Mouse (Mus musculus) kidney, embryonic 15.5 days (tissue): ENCODE data around the gene Eif4e2. TPM values are rescaled to one million over a fixed set of nuclear protein-coding genes. Genes with fewer than 3 reads are reported as not detected.

ENCODE experiments used
- ATAC-seq: fragments of 200-750 bp; cut with Nextera tagmentation; replicated peaks from 2 replicates; pipeline ENCODE4 v1.8.0; 2017; ENCODE audit warnings: moderate TSS enrichment; ENCODE audit not compliant: low FRiP score
- H3K27ac ChIP-seq: fragments of 300-500 bp; sonication (generic); 2 replicates; pipeline ENCODE4 v1.5.1; 2015; ENCODE audit warnings: mild to moderate bottlenecking, inconsistent platforms
- H3K27me3 ChIP-seq: fragments of 300-500 bp; sonication (generic); 2 replicates; pipeline ENCODE4 v1.6.1; 2015; ENCODE audit warnings: inconsistent platforms
- H3K36me3 ChIP-seq: fragments of 300-500 bp; sonication (generic); 2 replicates; pipeline ENCODE4 v1.6.1; 2015; ENCODE audit warnings: inconsistent platforms
- H3K4me1 ChIP-seq: fragments of 300-500 bp; sonication (generic); 2 replicates; pipeline ENCODE4 v1.6.1; 2015; ENCODE audit warnings: inconsistent platforms
- H3K4me2 ChIP-seq: fragments of 300-500 bp; sonication (generic); 2 replicates; pipeline ENCODE4 v1.6.1; 2015; ENCODE audit warnings: moderate library complexity, mild to moderate bottlenecking, inconsistent platforms
- H3K4me3 ChIP-seq: fragments of 300-500 bp; sonication (generic); replicated peaks from 2 replicates; pipeline ENCODE4 v1.5.1; 2015; ENCODE audit warnings: mild to moderate bottlenecking, inconsistent platforms
- H3K9ac ChIP-seq: fragments of 300-500 bp; sonication (generic); 2 replicates; pipeline ENCODE4 v1.6.1; 2015; ENCODE audit warnings: mild to moderate bottlenecking, inconsistent platforms
- H3K9me3 ChIP-seq: fragments of 300-500 bp; sonication (generic); replicated peaks from 2 replicates; pipeline ENCODE4 v1.6.1; 2016; ENCODE audit warnings: inconsistent platforms
- WGBS: fragments of 180-500 bp; shearing (Covaris S2); methylation state at CpG from one replicate; pipeline ENCODE4 v1.1.7; 2015; ENCODE audit warnings: mixed read lengths; 5-methylcytosine and 5-hydroxymethylcytosine counted together
- polyA plus RNA-seq: library from polyadenylated mRNA; unstranded; fragments of >200 nt; fragmentation: Nextera tagmentation; extraction: Ambion mirVana; gene quantifications from 2 replicates; pipeline ENCODE4 v1.2.1, GENCODE M21; 2015

The Eif4e2 gene
- polyA plus RNA-seq, 1 experiment from 2014 or later, result 164 TPM

DNA sequence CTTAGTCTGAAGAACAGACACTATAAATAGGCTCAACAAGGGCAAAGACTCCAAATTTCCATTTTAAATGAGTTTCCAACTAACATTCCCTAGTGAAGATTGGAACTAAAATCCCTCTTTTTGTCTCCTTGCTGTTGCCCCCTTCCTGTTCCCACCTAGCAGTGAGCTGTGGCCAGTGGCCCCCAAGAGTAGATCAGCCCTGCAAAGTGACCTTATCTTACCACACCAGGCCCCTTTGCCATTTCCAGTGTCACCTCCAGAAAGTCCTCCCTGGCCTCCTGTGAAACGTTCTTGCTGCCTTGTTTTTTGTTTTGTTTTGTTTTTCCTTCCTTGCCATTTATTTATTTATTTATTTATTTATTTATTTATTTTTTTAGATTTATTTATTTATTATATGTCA lies 31.7 kb downstream of the Eif4e2 start:
- Histone ChIP-seq H3K36me3 (no peaks in the 10 kb centered on the region), H3K27me3 (no peaks in the 10 kb centered on the region), H3K9ac (no peak overlapping the region), H3K4me2 (no peak overlapping the region), H3K4me3 (no peak overlapping the region), H3K4me1 (peaks cover 3% of the 10 kb centered on the region; the same call in 1 of the 2 replicates), H3K27ac (no peak overlapping the region), H3K9me3 (no peaks in the 10 kb centered on the region)
- 38% methylated on average over 1 of the region's 1 CpGs for WGBS
- no peak for ATAC-seq

GRCm38 (mm10) chr1:87245929-87246815 lies 32.5 kb downstream of the Eif4e2 start:
- Histone ChIP-seq H3K9me3 (no peaks in the 10 kb centered on the region), H3K9ac (no peak overlapping the region), H3K27ac (no peak overlapping the region), H3K4me2 (peak overlapping the region; percentile 45; the same call in 1 of the 2 replicates), H3K27me3 (no peaks in the 10 kb centered on the region), H3K36me3 (no peaks in the 10 kb centered on the region), H3K4me3 (peak overlapping the region; percentile 11; the same call in 1 of the 2 replicates), H3K4me1 (peaks cover 3% of the 10 kb centered on the region; the same call in 1 of the 2 replicates)
- WGBS, result 24% methylated on average over 22 of the region's 22 CpGs
- peak; percentile 93 for ATAC-seq

GRCm38 (mm10) chr1:87252040-87252609 lies 38.4 kb downstream of the Eif4e2 start:
- Histone ChIP-seq H3K9ac (no peak overlapping the region), H3K4me1 (no peaks in the 10 kb centered on the region), H3K27me3 (peaks cover 8% of the 10 kb centered on the region), H3K27ac (no peak overlapping the region), H3K36me3 (no peaks in the 10 kb centered on the region), H3K4me2 (no peak overlapping the region), H3K4me3 (no peak overlapping the region), H3K9me3 (no peaks in the 10 kb centered on the region)
- 65% methylated on average over 5 of the region's 5 CpGs for WGBS
- no peak for ATAC-seq

DNA sequence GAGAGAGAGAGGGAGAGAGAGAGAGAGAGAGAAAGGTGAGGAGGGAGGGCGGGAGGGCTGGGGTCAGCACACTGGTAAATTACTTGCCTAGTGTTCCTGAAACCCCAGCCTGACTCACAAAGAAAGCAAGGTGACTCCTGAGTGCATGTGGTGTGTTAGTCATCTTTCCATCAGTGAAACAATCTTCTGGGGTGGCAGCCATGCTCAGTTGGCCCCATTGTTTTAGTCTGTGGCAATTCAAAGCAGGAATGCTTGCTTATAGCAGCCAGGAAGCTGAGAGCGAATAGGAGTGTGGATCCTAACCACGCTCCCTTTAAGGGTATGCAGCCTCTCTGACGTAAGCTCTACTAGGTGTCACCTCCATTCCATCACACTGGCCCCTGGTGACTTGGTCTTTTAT lies 41.5 kb downstream of the Eif4e2 start:
- H3K4me3 ChIP-seq, result no peak overlapping the region
- peaks cover 36% of the 10 kb centered on the region for H3K27me3 ChIP-seq
- H3K9ac ChIP-seq, result no peak overlapping the region
- H3K9me3 ChIP-seq, result no peaks in the 10 kb centered on the region
- H3K36me3 ChIP-seq, result no peaks in the 10 kb centered on the region
- H3K4me1 ChIP-seq, result 0 out of 2 replicates have a peak, but pooled peaks cover 6% of the 10 kb centered on the region
- no peak for ATAC-seq
- 68% methylated on average over 4 of the region's 4 CpGs for WGBS
- H3K27ac ChIP-seq, result no peak overlapping the region
- H3K4me2 ChIP-seq, result no peak overlapping the region

GRCm38 (mm10) chr1:87257691-87258090 lies 44.0 kb downstream of the Eif4e2 start:
- no peaks in the 10 kb centered on the region for H3K36me3 ChIP-seq

DNA sequence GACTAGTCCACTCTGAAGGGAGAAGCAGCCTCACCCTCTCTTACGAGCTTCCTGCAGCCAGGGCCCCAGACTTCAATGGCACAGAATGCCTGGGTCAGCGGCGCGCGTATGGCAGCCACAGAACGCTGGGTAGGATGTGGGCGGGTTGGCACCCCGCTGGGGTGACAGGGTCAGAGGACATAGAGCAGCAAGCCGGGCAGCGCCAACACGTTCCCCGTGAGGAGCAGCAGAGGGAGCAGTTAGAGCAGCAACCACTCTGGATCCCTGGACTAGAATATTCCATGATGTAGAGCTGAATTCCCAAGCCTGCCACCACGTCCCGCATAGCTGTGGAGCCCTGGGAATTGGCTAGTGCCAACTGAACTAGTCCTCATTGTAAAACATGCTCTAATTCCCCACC lies 44.8 kb downstream of the Eif4e2 start:
- no peaks in the 10 kb centered on the region for H3K9me3 ChIP-seq
- no peak overlapping the region for H3K27ac ChIP-seq
- no peak overlapping the region for H3K9ac ChIP-seq
- H3K4me3 ChIP-seq, result no peak overlapping the region
- H3K27me3 ChIP-seq, result peaks cover 69% of the 10 kb centered on the region
- H3K36me3 ChIP-seq, result no peaks in the 10 kb centered on the region
- WGBS, result 10% methylated on average over 14 of the region's 14 CpGs
- ATAC-seq, result no peak
- H3K4me1 ChIP-seq, result peaks cover 10% of the 10 kb centered on the region; the same call in 1 of the 2 replicates
- H3K4me2 ChIP-seq, result peak overlapping the region; percentile 27; the same call in 1 of the 2 replicates

More at GRCm38 (mm10) chr1:87257691-87258090, 44.0 kb downstream of the Eif4e2 start:
- no peak overlapping the region for H3K27ac ChIP-seq
- H3K4me1 ChIP-seq, result 0 out of 2 replicates have a peak, but pooled peaks cover 6% of the 10 kb centered on the region
- H3K9ac ChIP-seq, result no peak overlapping the region
- H3K9me3 ChIP-seq, result no peaks in the 10 kb centered on the region
- H3K27me3 ChIP-seq, result peaks cover 61% of the 10 kb centered on the region
- WGBS, result 29% methylated on average over 11 of the region's 11 CpGs
- no peak for ATAC-seq
- no peak overlapping the region for H3K4me3 ChIP-seq
- H3K4me2 ChIP-seq, result no peak overlapping the region

DNA sequence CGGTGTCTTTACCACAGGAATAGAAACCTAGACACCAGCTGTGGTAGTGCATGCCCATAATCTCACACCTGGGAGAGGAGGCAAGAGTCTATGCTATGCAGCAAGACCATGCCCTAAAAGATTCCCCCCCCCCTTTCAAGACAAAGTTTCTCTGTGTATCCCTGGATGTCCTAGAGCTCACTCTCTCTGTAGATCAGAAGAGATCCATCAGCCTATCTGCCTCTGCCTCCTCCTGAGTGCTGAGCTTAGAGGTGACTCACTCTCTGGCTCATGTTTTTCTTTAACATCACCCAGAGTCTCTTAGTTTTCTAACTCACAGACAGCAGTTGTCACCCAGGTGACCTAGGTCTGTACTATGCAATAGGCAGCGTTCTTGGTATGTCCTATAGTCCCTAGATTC lies 45.6 kb downstream of the Eif4e2 start:
- WGBS, result 92% methylated on average over 2 of the region's 2 CpGs
- Histone ChIP-seq H3K27me3 (peaks cover 75% of the 10 kb centered on the region), H3K9me3 (no peaks in the 10 kb centered on the region)

GRCm38 (mm10) chr1:87263257-87263656 lies 49.5 kb downstream of the Eif4e2 start:
- no peak overlapping the region for H3K4me2 ChIP-seq
- WGBS, result 7% methylated on average over 9 of the region's 9 CpGs

More for the DNA sequence above, 45.6 kb downstream of the Eif4e2 start:
- H3K9ac ChIP-seq, result no peak overlapping the region
- H3K4me3 ChIP-seq, result no peak overlapping the region
- peaks cover 19% of the 10 kb centered on the region for H3K4me1 ChIP-seq
- H3K4me2 ChIP-seq, result no peak overlapping the region
- no peak for ATAC-seq
- H3K27ac ChIP-seq, result no peak overlapping the region
- H3K36me3 ChIP-seq, result no peaks in the 10 kb centered on the region

DNA sequence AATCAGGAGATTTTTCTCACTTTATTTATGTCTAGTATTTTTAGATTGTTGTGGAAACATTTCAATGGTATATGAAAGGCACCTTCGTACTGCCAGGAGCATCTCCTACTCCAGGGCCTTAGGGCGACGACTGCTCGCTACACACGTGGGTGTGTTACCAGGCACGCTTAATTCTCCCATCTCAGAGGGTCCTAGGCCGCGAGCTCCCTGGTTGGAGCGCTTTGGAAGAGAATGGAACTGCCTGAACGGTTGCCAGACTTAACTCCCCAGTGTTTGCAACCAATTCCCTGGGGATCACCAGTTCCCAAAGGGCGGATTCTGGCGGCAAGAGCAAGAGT lies 50.1 kb downstream of the Eif4e2 start:
- peaks cover 34% of the 10 kb centered on the region for H3K4me1 ChIP-seq
- H3K9me3 ChIP-seq, result no peaks in the 10 kb centered on the region
- peaks cover 93% of the 10 kb centered on the region for H3K27me3 ChIP-seq
- H3K9ac ChIP-seq, result peak overlapping the region; percentile 29; the same call in 1 of the 2 replicates
- peak overlapping the region; percentile 49 for H3K4me3 ChIP-seq
- H3K36me3 ChIP-seq, result no peaks in the 10 kb centered on the region
- no peak for ATAC-seq
- 2% methylated on average over 12 of the region's 12 CpGs for whole genome bisulfite sequencing
- H3K4me2 ChIP-seq, result peak overlapping the region; percentile 85
- no peak overlapping the region for H3K27ac ChIP-seq

More at GRCm38 (mm10) chr1:87263257-87263656, 49.5 kb downstream of the Eif4e2 start:
- Histone ChIP-seq H3K9me3 (no peaks in the 10 kb centered on the region), H3K4me1 (peaks cover 37% of the 10 kb centered on the region), H3K36me3 (no peaks in the 10 kb centered on the region), H3K4me3 (0 out of 2 replicates have a peak overlapping the region, but pooled peaks have one; percentile 49), H3K27ac (no peak overlapping the region), H3K9ac (no peak overlapping the region), H3K27me3 (peaks cover 93% of the 10 kb centered on the region)
- no peak for ATAC-seq

DNA sequence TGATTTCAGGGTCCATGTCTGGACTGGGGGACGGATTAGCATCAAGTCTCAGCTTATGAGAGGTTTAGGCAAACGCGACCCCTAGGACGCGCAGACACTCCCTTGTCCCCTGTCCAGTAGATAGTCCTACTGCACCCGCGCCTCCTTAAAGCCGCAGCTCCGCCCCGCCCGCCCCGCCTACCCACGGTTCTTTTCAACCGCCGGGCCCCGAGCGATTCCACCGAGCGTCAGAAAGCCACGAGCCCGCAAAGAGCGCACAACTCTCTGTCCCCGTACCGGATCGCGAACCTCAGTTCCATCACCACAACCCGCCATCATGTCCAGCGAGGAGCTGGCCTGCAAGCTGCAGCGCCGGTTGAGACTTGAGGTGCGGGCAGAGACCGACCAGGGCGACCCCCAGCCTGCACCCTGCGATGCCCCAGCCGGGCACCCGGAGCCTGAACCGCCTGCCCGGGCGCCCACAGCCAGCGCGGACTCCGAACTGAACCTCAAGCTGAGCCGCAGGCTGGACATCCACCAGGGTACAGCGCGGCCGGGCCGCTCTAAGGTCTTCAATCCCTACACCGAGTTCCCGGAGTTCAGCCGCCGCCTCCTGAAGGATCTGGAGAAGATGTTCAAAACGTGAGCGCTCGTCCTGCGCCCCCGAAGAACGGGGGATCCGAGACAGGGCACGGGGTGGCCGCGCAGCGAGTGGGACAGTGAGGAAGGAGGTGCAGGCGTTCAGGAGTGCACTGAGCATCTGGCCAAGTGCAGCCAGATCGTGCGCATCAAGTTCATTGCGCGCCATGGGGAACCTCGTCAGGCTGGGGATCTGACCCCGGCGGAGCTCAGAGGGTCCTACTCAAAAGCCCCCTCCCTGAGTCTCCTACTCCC lies 50.7 kb downstream of the Eif4e2 start, which contains the start of gene Efhd1:
Gene Efhd1, plus strand, starts transcription at position 230 of the 873 bp plus-strand sequence.
- peak within 1 kb of the TSS; percentile 85 for H3K4me2 ChIP-seq
- peak within 1 kb of the TSS; percentile 29 for H3K9ac ChIP-seq
- peak; percentile 66 for ATAC-seq
- peak within 1 kb of the TSS; percentile 49 for H3K4me3 ChIP-seq
- H3K4me1 ChIP-seq, result peaks cover 35% of the 10 kb centered on the region
- no peaks in the 10 kb centered on the region for H3K9me3 ChIP-seq
- under 1% methylated on average over 70 of the region's 70 CpGs for WGBS
- no peak within 1 kb of the TSS for H3K27ac ChIP-seq
- H3K36me3 ChIP-seq, result no peaks in the 10 kb centered on the region
- peaks cover 89% of the 10 kb centered on the region for H3K27me3 ChIP-seq

DNA sequence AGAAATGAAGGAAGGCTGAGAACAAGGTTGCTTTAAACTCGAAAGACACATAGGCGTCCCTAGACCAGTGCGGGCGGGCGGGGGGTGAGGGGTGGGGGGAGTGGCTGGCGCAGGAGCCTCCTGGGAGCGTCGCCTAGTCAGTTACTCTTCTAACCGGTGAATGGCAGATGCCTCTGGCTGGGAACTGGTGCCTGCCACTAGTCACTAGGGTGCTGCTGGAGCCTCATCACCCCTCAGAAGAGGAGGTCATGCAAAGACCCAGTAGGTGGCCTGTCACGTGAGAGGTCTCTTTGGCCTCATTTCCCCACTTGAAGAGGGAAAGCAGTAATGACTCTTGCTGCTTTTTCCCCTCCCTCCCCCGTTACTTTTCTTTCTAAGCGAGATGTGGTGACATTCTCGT lies 51.5 kb downstream of the Eif4e2 start:
- Histone ChIP-seq H3K4me2 (peak overlapping the region; percentile 85), H3K9ac (no peak overlapping the region), H3K4me3 (peak overlapping the region; percentile 49), H3K4me1 (peaks cover 41% of the 10 kb centered on the region), H3K36me3 (no peaks in the 10 kb centered on the region), H3K9me3 (no peaks in the 10 kb centered on the region), H3K27me3 (peaks cover 82% of the 10 kb centered on the region), H3K27ac (no peak overlapping the region)
- WGBS, result 2% methylated on average over 13 of the region's 13 CpGs
- ATAC-seq, result no peak
